Mouse (Mus musculus) embryonic facial prominence, embryonic 15.5 days (tissue): ENCODE measurements around the gene Dcaf5. TPM values are rescaled to one million over a fixed set of nuclear protein-coding genes. Genes with fewer than 3 reads are reported as not detected.
"Not testable (repeated sequence)": the region's sequence is repeated elsewhere in the genome, so short reads cannot be mapped to it uniquely, and the experiment has no call there.

Source experiments
- ATAC-seq: fragments of 200-750 bp; cut with Nextera tagmentation; 2 replicates; pipeline ENCODE4 v1.8.0; 2017; ENCODE audit warnings: low read depth, moderate TSS enrichment; ENCODE audit not compliant: insufficient number of reproducible peaks, low FRiP score, low TSS enrichment
- H3K27ac ChIP-seq: fragments of 300-500 bp; sonication (generic); replicated peaks from 2 replicates; pipeline ENCODE4 v1.5.1; 2015; ENCODE audit warnings: mild to moderate bottlenecking, inconsistent platforms
- H3K27me3 ChIP-seq: fragments of 300-500 bp; sonication (generic); 2 replicates; pipeline ENCODE4 v1.6.1; 2015; ENCODE audit warnings: inconsistent platforms
- H3K36me3 ChIP-seq: fragments of 300-500 bp; sonication (generic); 2 replicates; pipeline ENCODE4 v1.6.1; 2015; ENCODE audit warnings: mild to moderate bottlenecking, inconsistent platforms
- H3K4me1 ChIP-seq: fragments of 300-500 bp; sonication (generic); 2 replicates; pipeline ENCODE4 v1.6.1; 2015; ENCODE audit warnings: inconsistent platforms
- H3K4me2 ChIP-seq: fragments of 300-500 bp; sonication (generic); replicated peaks from 2 replicates; pipeline ENCODE4 v1.6.1; 2015; ENCODE audit warnings: mild to moderate bottlenecking, inconsistent platforms
- H3K4me3 ChIP-seq: fragments of 300-500 bp; sonication (generic); replicated peaks from 2 replicates; pipeline ENCODE4 v1.5.1; 2015; ENCODE audit warnings: mild to moderate bottlenecking, inconsistent platforms
- H3K9ac ChIP-seq: fragments of 300-500 bp; sonication (generic); 2 replicates; pipeline ENCODE4 v1.6.1; 2015; ENCODE audit warnings: inconsistent platforms
- H3K9me3 ChIP-seq: fragments of 300-500 bp; sonication (generic); replicated peaks from 2 replicates; pipeline ENCODE4 v1.6.1; 2016; ENCODE audit warnings: inconsistent platforms
- WGBS: fragments of 180-500 bp; shearing (Covaris S2); methylation state at CpG from one replicate; pipeline ENCODE4 v1.1.7; 2015; 5-methylcytosine and 5-hydroxymethylcytosine counted together
- polyA plus RNA-seq: library from polyadenylated mRNA; unstranded; fragments of >200 nt; fragmentation: Nextera tagmentation; extraction: Ambion mirVana; gene quantifications from 2 replicates; pipeline ENCODE4 v1.2.1, GENCODE M21; 2015

Gene Dcaf5
- polyA plus RNA-seq, result 13.7 and 15.3 TPM in 2 replicates

DNA sequence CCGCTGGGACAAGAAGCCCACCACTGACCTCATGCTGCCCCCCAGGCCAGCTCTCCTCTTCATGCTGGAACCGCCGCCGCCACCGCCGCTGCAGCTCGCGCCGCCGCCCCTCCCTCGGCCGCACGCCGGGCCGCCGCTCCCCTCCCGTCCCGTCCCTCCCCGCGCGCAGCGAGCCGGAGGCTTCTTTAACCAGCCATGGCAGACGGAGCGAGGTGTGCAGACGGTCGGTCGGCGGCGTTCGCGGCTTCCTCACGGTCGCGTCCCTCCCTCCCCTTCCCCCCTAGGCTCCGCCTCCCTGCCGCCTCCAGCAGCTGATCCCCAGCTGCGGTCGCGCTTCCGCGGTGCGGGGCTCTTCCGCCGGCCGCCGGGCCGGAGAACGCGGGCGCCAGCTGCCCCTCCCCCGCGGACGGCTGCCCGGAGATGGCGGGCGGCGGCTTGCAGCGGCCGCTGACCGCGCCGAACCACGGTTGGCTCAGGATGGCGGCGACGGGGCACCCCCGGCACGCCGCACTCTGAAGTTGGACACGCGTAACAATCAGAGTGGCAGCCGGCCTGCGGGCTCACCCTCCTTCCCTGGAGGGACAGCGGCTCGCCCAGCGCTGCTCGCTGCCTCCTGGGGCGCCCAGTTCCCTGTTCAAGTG is at the start of gene Dcaf5:
Gene Dcaf5, minus strand, starts transcription at position 266 of the 641 bp plus-strand sequence.
- no peaks in the 10 kb centered on the region for H3K36me3 ChIP-seq
- H3K4me2 ChIP-seq, result peak within 1 kb of the TSS; percentile 87
- H3K9me3 ChIP-seq, result no peaks in the 10 kb centered on the region
- peak within 1 kb of the TSS; percentile 97 for H3K27ac ChIP-seq
- H3K4me3 ChIP-seq, result peak within 1 kb of the TSS; percentile 74
- H3K4me1 ChIP-seq, result peaks cover 11% of the 10 kb centered on the region
- peak within 1 kb of the TSS; percentile 72 for H3K9ac ChIP-seq
- H3K27me3 ChIP-seq, result no peaks in the 10 kb centered on the region
- WGBS, result under 1% methylated on average over 72 of the region's 79 CpGs
- ATAC-seq, result peak; percentile 67

DNA sequence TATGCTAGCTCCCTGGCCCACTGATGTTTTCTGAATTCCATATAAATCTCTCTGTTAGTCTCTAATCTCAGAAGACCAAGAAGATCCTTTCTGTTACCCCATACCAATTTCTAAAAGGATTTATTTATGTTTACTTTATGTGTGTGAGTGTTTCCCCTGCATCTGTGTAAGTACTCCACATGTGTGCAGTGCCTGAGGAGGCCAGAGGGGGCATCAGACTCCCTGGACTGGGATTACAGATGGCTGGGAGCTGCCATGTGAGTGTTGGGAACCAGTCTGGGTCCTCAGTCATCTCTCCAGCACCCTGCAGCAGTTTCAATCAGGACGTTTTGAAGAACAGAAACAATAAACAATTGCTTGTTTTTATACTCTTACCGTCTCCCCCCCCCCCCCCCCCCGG is 47.0 kb upstream of the Dcaf5 start:
- Histone ChIP-seq H3K9me3 (no peaks in the 10 kb centered on the region), H3K9ac (no peak overlapping the region), H3K4me1 (no peaks in the 10 kb centered on the region), H3K4me3 (no peak overlapping the region), H3K27me3 (no peaks in the 10 kb centered on the region), H3K4me2 (no peak overlapping the region), H3K36me3 (peaks cover 22% of the 10 kb centered on the region; the same call in 1 of the 2 replicates), H3K27ac (no peak overlapping the region)
- no peak for ATAC-seq
- 57% methylated on average over 3 of the region's 3 CpGs for WGBS

DNA sequence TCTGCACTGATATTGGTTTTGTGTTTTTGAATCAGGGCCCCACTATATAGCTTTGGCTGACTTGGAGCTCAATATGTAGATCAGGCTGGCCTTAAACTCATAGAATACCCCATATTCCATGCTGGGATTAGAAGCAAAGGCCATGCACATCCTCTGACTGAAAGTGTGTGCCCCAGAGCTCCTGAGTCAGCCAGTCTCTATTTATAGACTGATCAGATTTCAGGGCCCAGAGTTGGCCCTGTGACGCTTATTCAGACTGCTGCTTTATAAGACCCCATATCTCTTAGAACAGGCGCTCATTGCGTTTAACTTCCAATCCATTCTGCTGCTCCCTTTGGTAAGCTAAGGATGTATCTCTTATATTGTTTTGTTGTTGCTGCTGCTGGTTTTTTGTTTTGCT is 43.6 kb upstream of the Dcaf5 start:
- WGBS, result 79% methylated on average over 3 of the region's 3 CpGs

GRCm38 (mm10) chr12:80473731-80474130 is 37.3 kb upstream of the Dcaf5 start:
- Histone ChIP-seq H3K9ac (no peak overlapping the region), H3K4me2 (no peak overlapping the region), H3K27ac (no peak overlapping the region), H3K9me3 (no peaks in the 10 kb centered on the region), H3K4me1 (no peaks in the 10 kb centered on the region), H3K27me3 (no peaks in the 10 kb centered on the region), H3K4me3 (no peak overlapping the region), H3K36me3 (no peaks in the 10 kb centered on the region; the same call in 1 of the 2 replicates)
- 73% methylated on average over 3 of the region's 3 CpGs for WGBS
- ATAC-seq, result no peak

More for the DNA sequence above, 43.6 kb upstream of the Dcaf5 start:
- no peak overlapping the region for H3K27ac ChIP-seq
- H3K4me2 ChIP-seq, result no peak overlapping the region
- no peak for ATAC-seq
- H3K4me3 ChIP-seq, result no peak overlapping the region
- H3K4me1 ChIP-seq, result no peaks in the 10 kb centered on the region
- H3K36me3 ChIP-seq, result peaks cover 16% of the 10 kb centered on the region
- H3K9ac ChIP-seq, result no peak overlapping the region
- no peaks in the 10 kb centered on the region for H3K9me3 ChIP-seq
- H3K27me3 ChIP-seq, result no peaks in the 10 kb centered on the region

DNA sequence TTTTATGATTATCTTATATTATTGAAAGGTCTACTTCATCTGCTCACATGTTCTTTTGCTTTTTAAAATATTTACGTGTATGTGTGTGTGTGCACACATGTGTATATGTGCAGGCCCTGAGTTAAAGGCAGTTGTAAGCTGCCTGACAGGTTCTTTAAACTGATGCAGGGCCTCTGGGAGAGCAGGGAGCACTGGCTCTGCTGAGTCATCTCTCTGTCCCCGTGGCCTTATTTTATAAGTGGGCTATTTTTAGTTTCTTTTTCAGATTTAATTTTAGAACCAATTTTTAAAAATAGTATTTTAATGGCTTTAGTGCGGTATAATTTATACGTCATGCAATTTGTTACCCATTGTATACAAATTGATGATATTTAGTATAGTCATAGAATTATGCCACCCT is 35.5 kb upstream of the Dcaf5 start:
- no peak overlapping the region for H3K4me3 ChIP-seq
- no peak for ATAC-seq
- H3K9me3 ChIP-seq, result no peaks in the 10 kb centered on the region
- no peaks in the 10 kb centered on the region for H3K27me3 ChIP-seq
- H3K27ac ChIP-seq, result no peak overlapping the region
- no peak overlapping the region for H3K4me2 ChIP-seq
- no peaks in the 10 kb centered on the region for H3K4me1 ChIP-seq
- WGBS, result 68% methylated on average over 4 of the region's 4 CpGs
- H3K36me3 ChIP-seq, result no peaks in the 10 kb centered on the region; the same call in 1 of the 2 replicates
- no peak overlapping the region for H3K9ac ChIP-seq

- H3K4me2 ChIP-seq, result no peak overlapping the region
- H3K4me1 ChIP-seq, result no peaks in the 10 kb centered on the region
- H3K27me3 ChIP-seq, result no peaks in the 10 kb centered on the region
- H3K27ac ChIP-seq, result no peak overlapping the region
- no peaks in the 10 kb centered on the region for H3K9me3 ChIP-seq
- ATAC-seq, result no peak
- no peak overlapping the region for H3K9ac ChIP-seq
- no peaks in the 10 kb centered on the region for H3K36me3 ChIP-seq
- H3K4me3 ChIP-seq, result no peak overlapping the region
- 73% methylated on average over 2 of the region's 2 CpGs for WGBS
These were observed 33.8 kb upstream of the Dcaf5 start for GRCm38 (mm10) chr12:80470206-80470605.

DNA sequence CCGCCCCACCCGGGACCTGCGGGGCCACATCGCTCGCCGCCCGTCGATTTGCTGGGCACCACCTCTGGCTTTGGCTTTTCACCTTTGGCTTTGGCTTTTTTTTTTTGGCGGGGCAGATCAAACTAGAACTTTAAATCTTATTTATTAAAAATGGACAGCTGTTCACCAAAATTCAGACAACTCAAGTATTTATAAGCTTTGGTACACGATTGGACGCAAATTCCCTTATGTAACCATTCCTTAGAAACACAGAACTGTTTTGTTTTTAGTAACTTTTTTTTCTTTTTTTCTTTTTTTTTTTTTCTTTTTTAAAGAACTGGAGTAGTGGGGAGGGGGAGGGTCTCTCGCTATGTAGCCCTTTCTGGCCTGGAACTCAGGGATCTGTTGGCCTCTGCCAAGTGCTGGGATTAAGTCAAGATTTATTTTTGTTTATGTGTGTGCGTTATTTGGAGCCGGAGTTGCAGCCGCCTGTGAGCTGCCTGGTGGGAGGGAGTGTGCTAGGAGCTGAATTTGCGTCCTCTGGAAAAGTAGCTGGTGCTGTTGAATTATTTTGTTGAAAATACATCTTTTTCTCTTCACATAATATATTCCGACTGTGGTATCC is 27.4 kb upstream of the Dcaf5 start:
- peak overlapping the region; percentile 63 for H3K4me2 ChIP-seq
- no peaks in the 10 kb centered on the region for H3K36me3 ChIP-seq
- ATAC-seq, result no peak
- H3K27ac ChIP-seq, result peak overlapping the region; percentile 93
- WGBS, result 4% methylated on average over 17 of the region's 17 CpGs
- H3K4me3 ChIP-seq, result peak overlapping the region; percentile 92
- H3K9ac ChIP-seq, result peak overlapping the region; percentile 68
- H3K4me1 ChIP-seq, result peaks cover 4% of the 10 kb centered on the region; the same call in 1 of the 2 replicates
- no peaks in the 10 kb centered on the region for H3K27me3 ChIP-seq
- no peaks in the 10 kb centered on the region for H3K9me3 ChIP-seq

- peaks cover 4% of the 10 kb centered on the region; the same call in 1 of the 2 replicates for H3K4me1 ChIP-seq
- WGBS, result under 1% methylated on average over 45 of the region's 45 CpGs
- peak within 1 kb of the TSS; percentile 68 for H3K9ac ChIP-seq
- no peaks in the 10 kb centered on the region for H3K9me3 ChIP-seq
- peak within 1 kb of the TSS; percentile 92 for H3K4me3 ChIP-seq
- H3K27me3 ChIP-seq, result no peaks in the 10 kb centered on the region
- peak within 1 kb of the TSS; percentile 93 for H3K27ac ChIP-seq
- peak; percentile 96 for ATAC-seq
- H3K36me3 ChIP-seq, result no peaks in the 10 kb centered on the region
- peak within 1 kb of the TSS; percentile 63 for H3K4me2 ChIP-seq
These were observed 26.7 kb upstream of the Dcaf5 start, which contains the start of gene Exd2 for GRCm38 (mm10) chr12:80462942-80463651. Exd2 (plus strand) TSS chr12:80463095.

- 11% methylated on average over 10 of the region's 10 CpGs for WGBS
- H3K27ac ChIP-seq, result 0 out of 2 replicates have a peak overlapping the region, but pooled peaks have one; percentile 93
- peak overlapping the region; percentile 63 for H3K4me2 ChIP-seq
- peak overlapping the region; percentile 92 for H3K4me3 ChIP-seq
- H3K9me3 ChIP-seq, H3K27me3 ChIP-seq, ATAC-seq, H3K4me1 ChIP-seq, H3K9ac ChIP-seq, H3K36me3 ChIP-seq: not testable (repeated sequence)
These were observed 26.0 kb upstream of the Dcaf5 start for GRCm38 (mm10) chr12:80462292-80462896.

DNA sequence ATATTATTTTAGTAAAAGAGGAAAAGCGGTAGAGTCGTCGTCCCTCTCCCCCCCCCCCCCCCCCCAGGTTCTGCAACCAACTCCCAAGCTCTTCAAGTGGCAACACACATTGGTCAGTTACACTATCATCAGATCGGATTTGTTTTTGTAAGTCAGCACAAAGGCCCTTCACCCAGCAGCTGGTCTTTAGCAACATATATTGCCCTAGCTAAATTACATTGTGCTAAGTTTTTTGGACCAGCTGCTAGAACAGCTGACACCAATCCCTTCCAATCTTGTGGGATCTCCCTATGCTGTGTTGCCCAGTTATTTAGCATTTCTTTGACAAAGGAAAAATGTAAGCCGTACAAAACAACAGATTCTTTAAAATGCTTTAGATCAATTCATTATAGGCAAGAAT is 21.6 kb upstream of the Dcaf5 start:
- no peak overlapping the region for H3K27ac ChIP-seq
- no peaks in the 10 kb centered on the region for H3K4me1 ChIP-seq
- no peak overlapping the region for H3K4me3 ChIP-seq
- no peaks in the 10 kb centered on the region for H3K9me3 ChIP-seq
- no peak overlapping the region for H3K9ac ChIP-seq
- no peak for ATAC-seq
- H3K27me3 ChIP-seq, result no peaks in the 10 kb centered on the region
- no peaks in the 10 kb centered on the region for H3K36me3 ChIP-seq
- no peak overlapping the region for H3K4me2 ChIP-seq
- 64% methylated on average over 5 of the region's 5 CpGs for WGBS

- H3K9me3 ChIP-seq, result no peaks in the 10 kb centered on the region
- H3K27ac ChIP-seq, result no peak overlapping the region
- 71% methylated on average over 1 of the region's 1 CpGs for WGBS
- H3K4me3 ChIP-seq, result no peak overlapping the region
- no peaks in the 10 kb centered on the region for H3K4me1 ChIP-seq
- no peaks in the 10 kb centered on the region for H3K36me3 ChIP-seq
- H3K9ac ChIP-seq, result no peak overlapping the region
- H3K27me3 ChIP-seq, result no peaks in the 10 kb centered on the region
- no peak for ATAC-seq
- no peak overlapping the region for H3K4me2 ChIP-seq
These were observed 17.1 kb upstream of the Dcaf5 start for GRCm38 (mm10) chr12:80453506-80453905.
